Mouse (Mus musculus) megakaryocyte, embryonic 14.5 days (primary cell): Measurements from ENCODE around the gene Ctsw.

Experiments used
- FLI1 ChIP-seq: IDR thresholded peaks from 2 replicates; pipeline ENCODE4 v1.6.1; 2012; ENCODE audit warnings: low read length, inconsistent platforms, mixed read lengths
- GATA1 ChIP-seq: IDR thresholded peaks from 3 replicates; pipeline ENCODE4 v1.6.1; 2012; ENCODE audit warnings: mixed read lengths, low read length, inconsistent platforms, borderline replicate concordance

- no peak for TF ChIP-seq GATA1
- no peak for TF ChIP-seq FLI1
Observed at GRCm38 (mm10) chr19:5466916-5467500, 1.3 kb downstream of the Ctsw start.
